Mouse (Mus musculus): ENCODE results near the gene Slfn8.

GRCm38 (mm10) chr11:83065441-83066344 lies 45.1 kb upstream of the Slfn8 start:
- TF ChIP-seq CTCF (IDR thresholded peaks at IDR 0.05; ENCODE audit: low read depth) (no peak), EP300 (IDR thresholded peaks at IDR 0.05; ENCODE audit: low read depth) (no peak)
